Comparison of ENCODE assay signal across 17 mouse cellular contexts in the genomic region with DNA sequence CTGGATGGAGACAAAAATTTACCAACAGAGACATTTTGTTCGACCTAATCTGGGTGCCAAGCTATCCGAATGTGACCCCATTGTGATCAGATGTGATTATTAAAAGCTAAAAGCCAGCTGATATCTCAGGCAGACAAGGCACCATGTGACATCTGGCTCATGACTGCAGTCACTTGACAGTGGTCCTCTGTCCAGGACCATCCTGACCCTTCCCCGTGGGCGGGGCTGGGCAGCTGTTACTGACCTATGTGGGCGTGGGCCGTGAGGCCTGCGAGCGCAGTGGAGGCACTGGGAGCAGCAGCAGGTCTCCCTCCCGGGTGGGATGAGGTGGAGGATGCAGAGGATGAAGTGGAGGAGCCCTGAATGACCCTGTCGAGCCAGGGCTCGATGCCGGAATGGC. TPM values are rescaled to one million over a fixed set of nuclear protein-coding genes. Genes with fewer than 3 reads are reported as not detected.
A peak's percentile ranks its signal among the peaks of the same experiment; 100 is the strongest.
DNase-seq lines count a peak whose midpoint lies in the region.
"Had no signal": no experiment of that assay in that cellular context is flagged by ENCODE, and none has a peak within 500 bp of the region (broad histone marks: within the 10 kb centered on the region; RNA-seq: fewer than 3 reads in every experiment).

No protein-coding gene starts in this region.

- peak; percentile 28 for DNase-seq in cerebellum, adult 9-11 months
- no peak for DNase-seq in cerebellum, postnatal 4 days (ENCODE audit: low spot score in 2 of 2)
- peak; percentile 46 to 70 for DNase-seq in layer of hippocampus, adult 8-10 months (ENCODE audit: low spot score in 2 of 2)
- DNase-seq in layer of hippocampus, postnatal 36 days, result no peak
- DNase-seq in right cerebral cortex, adult 18-20 months, result peak; percentile 59
- no peak for DNase-seq in right cerebral cortex, postnatal 10 days (ENCODE audit: low spot score in 2 of 2)
- DNase-seq in urinary bladder, postnatal 36 days (ENCODE audit: low spot score in 2 of 2), result no peak
- DNase-seq: adrenal gland, postnatal 14 days; embryo, embryonic 11 days; forebrain, postnatal 0 days; heart, postnatal 14 days; kidney, adult 2 months; kidney, postnatal 36 days; liver; lung, adult 2 months; lung, postnatal 10 days; right cerebral cortex, postnatal 25 days had no signal

RNA-seq across cellular contexts. Expression of a gene that starts 27.5 kb away (rescaled TPM):
- total RNA-seq in layer of hippocampus, adult 8-10 months (2022), result 10 to 100 TPM; 61.0 to 72.9 (median 64.9) TPM
- 10 to 100 TPM; 49.3 to 56.3 TPM for total RNA-seq in layer of hippocampus, postnatal 36 days (2021)

Comparison
In these comparisons a context has a peak if more than half of its experiments do, and no peak if none do; other contexts are left out.
1. DNase-seq: peak in cerebellum, adult 9-11 months (single experiment), layer of hippocampus, adult 8-10 months (2 of 2) and right cerebral cortex, adult 18-20 months (single experiment); none in cerebellum, postnatal 4 days (0 of 2), layer of hippocampus, postnatal 36 days (0 of 2), right cerebral cortex, postnatal 10 days (0 of 2) and urinary bladder, postnatal 36 days (0 of 2).